Mouse (Mus musculus): ENCODE measurements at regions not wholly inside any gene's neighbourhood (a gene's known extent, or its start where the extent isn't known, plus 50 kb on each side); places are given as distances from the start of the nearest gene placed in this dataset.

DNA sequence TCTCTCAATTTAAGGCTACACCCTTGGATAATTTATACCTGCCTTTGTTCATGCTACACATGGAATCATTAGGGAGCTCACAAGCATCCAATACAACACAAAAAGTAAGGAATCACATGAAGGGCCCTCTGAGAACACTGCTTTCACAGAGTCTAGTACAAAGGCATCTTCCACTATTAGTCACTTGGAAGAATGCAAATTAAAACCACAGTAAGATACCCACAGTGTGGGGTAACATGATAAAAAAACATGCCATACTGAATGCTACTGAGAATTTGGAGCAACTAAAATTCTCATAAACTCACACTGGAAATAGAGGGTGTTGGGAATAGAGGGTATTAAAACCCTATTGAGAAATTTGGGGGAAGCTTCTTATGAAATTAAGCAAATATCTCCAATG is 197.6 kb upstream of the Tent5a start:
- DNase-seq (ENCODE audit: low spot score in 2 of 2): no peak

DNA sequence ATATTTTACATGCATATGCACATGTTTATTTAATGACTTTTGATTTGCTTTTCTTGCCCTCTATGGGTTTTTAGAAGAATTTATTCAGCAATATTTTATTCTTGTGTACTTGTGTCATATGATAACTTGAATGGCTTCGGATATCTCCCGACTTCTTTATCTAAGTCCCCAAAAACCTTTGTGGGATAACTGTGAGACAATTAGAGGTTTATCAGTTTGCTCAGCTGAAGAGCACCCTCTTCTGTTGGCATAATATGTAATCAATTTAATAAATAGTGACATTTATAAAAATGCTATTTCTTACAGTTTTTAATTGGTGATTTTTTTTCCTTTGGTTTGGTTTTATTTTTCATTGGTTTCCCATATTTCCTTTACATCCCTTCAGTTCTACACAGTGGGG is 194.2 kb upstream of the Tent5a start:
- DNase-seq (ENCODE audit: low spot score in 2 of 2): no peak

DNA sequence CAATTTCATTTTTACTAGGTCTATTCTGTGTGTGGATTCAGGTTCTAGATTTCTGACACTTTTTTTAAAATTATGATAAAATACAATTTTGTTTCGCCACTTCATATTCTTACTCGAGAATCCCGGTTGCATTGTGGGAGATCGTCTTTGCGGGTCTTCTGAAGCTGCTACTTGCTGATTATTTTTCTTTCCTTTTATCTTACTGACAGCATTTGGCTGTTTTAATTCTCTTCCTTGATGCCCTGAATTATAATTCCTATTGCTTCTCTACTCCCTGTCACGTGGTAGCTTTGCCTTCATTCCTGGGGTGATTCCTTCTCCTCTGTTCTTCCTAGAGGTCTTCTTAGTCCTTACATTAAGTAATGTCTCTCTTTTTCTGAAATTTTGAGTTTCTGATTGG is 193.8 kb upstream of the Tent5a start:
- no peak for DNase-seq (ENCODE audit: low spot score in 2 of 2)

DNA sequence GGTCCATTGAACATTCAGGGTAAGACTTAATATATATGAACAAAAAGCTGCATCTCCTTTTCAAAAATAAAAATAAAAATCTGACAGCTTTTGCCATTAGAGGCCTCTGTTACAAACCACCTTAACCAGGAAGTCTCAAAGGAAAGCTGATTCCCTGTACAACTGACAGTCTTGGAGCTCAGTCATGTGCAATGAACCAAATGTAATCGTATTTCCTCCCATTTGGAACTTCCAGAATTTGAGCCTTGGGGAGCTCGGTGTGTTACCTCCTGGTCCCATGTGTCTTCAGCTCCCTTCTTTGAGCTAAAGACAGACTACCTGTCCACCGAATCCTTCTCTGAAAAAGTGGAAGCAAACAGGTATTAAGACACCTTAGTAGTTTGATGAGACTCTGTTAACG is 171.9 kb upstream of the Tent5a start:
- DNase-seq (ENCODE audit: low spot score in 2 of 2): no peak

DNA sequence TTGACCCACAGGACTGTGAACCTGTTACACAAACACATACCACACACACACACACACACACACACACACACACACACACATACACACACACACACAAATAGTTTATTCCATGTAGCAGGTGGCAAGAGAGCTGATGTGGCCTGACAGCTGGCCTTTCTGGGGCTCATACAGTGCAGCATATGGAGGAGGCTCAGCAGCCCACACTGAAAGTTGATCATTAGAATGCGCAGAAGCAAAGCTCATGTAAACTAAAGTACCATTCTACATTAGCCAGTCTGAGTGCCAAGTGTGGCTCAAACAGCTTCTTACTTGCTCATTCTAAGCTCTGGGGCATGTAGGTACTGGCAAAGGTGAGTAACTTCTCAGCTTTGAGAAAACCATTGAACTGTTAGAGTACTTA is 170.2 kb upstream of the Tent5a start:
- no peak for DNase-seq (ENCODE audit: low spot score in 2 of 2)

DNA sequence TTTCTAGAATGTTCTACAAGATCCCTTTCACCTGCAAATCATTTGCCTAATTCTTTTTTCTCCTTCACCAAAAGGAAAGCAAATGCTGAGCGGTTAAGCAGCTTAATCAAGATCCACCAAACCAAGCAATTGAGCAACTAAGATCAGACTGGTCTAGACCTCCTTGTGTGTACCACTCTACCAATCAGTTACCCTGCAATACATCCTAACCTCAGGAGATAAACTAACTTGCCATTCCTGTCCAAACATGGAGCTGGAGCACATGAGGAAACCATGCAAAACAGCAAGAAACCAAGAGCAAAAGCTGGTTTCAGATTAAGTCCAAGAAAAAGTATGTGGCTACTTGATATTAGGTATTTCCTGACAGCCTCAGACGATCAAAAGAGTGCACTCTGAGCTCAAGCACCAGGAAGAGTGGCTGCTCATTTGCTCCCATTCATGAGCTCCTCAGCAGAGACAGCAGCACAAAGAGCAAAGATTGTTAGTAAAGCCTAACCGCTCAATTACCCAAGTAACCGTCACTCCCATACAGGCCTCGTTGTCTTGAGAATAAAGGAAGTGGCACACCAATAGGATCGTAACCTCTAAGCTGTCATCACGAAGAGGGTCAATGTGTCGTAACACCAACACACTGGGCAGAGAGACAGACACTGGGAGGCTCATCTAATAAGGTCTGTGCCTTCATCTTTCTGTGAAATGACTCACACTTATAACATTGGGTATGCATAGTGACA is 169.5 kb upstream of the Tent5a start:
- no peak for DNase-seq (ENCODE audit: low spot score in 2 of 2)

DNA sequence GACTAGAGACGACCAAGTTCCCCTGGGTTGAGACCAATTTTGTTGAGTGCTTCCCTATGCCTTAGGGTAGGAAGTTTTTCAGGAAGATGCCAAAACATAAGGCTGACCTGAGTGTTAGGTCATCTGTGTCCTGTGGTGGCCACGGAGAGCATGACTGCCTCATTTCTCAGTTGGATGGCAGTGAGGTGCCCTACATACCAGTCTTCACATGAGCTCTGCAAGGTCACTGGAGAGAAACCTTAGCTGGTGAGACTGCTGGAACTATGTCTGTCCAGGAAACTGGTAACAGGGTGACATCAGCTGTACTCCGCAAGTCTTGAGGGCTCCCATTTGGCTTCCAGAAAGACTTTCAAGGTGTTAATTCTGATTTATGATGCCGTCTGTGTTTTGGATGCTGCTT is 167.9 kb upstream of the Tent5a start:
- DNase-seq (ENCODE audit: low spot score in 2 of 2): no peak

DNA sequence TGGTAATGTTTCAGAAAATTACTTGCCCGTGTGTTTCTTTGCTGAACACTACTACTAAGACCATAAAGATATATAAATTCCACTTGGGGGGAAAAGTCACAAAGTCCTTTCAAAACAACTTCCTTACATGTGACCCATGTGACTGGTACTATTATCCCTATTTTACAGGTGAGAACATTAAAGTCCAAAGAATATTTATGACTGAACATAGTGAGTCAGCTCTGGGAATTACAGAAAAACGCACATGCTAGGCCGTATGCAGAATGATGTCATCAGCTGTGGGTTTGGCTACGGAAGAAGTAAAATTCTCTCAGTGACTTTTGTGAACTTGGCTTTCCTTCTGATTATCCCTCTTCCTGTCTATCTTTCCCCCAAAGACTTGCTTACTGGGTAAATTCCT is 166.6 kb upstream of the Tent5a start:
- no peak for DNase-seq (ENCODE audit: low spot score in 2 of 2)

DNA sequence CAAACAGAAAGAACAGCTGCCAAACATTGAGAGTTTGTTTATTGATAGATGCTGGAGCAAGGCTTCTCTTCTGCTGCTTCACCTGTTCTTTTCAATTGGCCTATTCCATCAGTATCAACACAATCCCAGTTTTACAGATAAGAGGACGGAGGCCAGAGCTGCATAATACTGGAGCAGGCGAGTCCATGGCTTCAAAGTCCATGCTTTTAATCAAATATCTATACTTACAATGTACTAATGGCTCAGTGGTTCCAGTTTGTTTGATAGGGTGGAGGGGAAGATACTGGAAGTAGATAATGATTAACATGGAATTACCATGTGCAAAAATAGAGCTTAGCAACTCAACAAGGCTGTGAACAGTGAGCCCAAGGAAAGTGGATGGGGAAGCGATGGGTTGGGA is 163.2 kb upstream of the Tent5a start:
- no peak for DNase-seq (ENCODE audit: low spot score in 2 of 2)

DNA sequence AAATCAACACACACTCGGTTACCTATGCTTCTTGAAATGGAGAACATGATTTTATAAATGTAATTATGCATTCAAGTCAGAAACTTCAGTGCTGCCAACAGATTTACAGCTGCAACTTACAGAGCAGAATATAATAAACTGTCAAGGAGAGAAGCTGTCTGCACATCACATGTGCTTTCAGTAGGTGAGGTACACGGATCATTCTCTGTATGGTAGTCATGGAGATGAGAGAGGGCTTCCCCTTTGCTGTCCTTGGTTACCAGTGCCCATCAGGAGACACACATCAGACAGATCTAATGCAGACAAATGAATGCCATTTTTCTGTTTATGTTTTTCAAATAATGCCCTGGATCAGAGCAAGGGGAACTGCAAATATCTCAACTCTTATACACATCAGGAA is 160.8 kb upstream of the Tent5a start:
- no peak for DNase-seq (ENCODE audit: low spot score in 2 of 2)

DNA sequence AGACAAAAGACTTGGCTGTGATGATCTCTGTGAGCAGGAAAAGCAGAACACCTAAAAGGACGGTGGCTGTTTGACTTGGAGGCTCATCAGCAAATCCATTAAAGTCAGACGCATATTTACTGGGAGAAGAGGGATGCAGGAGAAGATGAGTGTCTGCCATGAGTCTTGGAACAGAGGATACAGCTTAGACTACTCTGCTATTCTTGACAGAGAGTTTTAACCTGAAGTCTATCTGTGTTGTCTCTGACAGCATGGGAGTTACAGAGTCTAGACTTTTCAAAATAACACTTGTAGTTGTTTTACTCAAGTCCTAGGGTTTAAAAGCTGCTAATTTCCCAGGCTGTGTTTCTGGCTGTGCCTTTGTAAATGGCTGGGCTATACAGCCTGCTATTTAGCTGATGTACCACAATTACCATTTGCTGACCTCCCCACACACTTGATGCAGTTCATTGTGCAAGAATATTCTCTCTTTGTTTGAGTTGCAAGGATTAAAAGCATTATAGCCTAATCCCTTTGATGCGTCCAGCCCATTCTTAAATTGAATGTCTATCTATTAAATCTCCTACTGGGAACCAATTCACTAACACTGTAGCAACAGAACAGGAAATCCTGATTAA is 160.0 kb upstream of the Tent5a start:
- DNase-seq (ENCODE audit: low spot score in 2 of 2): no peak

DNA sequence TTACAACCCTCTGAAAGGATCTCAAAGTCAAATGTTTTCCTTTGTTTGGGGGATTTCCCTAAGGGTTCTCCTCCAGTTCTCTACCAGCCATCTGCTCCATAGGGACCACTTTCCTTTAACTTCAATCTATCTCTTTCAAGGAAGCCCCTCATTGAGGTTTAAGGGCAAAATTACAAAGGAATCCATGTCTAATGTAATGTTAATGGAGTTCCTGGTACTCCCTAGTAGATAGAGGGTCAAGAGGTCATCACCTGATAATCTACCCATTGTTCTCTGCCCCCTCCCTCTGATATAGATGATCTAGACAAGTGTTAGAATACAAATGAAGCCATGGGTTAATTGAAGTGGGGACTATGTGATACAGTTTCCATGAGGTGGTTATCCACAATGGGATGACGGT is 158.6 kb upstream of the Tent5a start:
- DNase-seq (ENCODE audit: low spot score in 2 of 2): no peak

DNA sequence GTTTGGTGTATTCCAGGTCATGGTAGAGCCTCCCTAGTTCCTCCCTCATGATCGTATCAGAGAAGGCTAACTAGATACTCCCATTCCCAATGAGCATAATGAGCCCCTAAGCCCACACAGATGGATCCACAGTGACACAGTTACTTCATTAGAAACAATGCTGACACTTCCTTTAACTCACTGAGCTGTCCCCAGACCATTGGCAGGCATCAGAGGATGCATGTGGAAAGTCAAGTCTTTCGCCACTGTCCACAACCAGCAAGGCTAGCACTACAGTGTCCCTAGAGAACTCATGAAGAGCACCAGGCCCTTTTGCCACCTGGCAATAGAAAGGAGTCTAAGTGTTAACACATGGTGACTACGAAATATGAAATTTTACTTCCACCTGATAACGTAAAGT is 156.1 kb upstream of the Tent5a start:
- no peak for DNase-seq (ENCODE audit: low spot score in 2 of 2)

- no peak for DNase-seq (ENCODE audit: low spot score in 2 of 2)
These were observed 153.4 kb upstream of the Tent5a start for GRCm38 (mm10) chr9:85480566-85480965.

- DNase-seq (ENCODE audit: low spot score in 2 of 2): no peak
These were observed 148.1 kb upstream of the Tent5a start for GRCm38 (mm10) chr9:85475214-85475613.

GRCm38 (mm10) chr9:85470264-85470821 is 143.2 kb upstream of the Tent5a start:
- DNase-seq (ENCODE audit: low spot score in 2 of 2): no peak

GRCm38 (mm10) chr9:85469288-85469687 is 142.1 kb upstream of the Tent5a start:
- DNase-seq (ENCODE audit: low spot score in 2 of 2): no peak

GRCm38 (mm10) chr9:85466671-85467070 is 139.5 kb upstream of the Tent5a start:
- no peak for DNase-seq (ENCODE audit: low spot score in 2 of 2)

GRCm38 (mm10) chr9:85459062-85459805 is 132.1 kb upstream of the Tent5a start:
- no peak for DNase-seq (ENCODE audit: low spot score in 2 of 2)

- DNase-seq (ENCODE audit: low spot score in 2 of 2): no peak
These were observed 131.2 kb upstream of the Tent5a start for GRCm38 (mm10) chr9:85458356-85458755.

- no peak for DNase-seq (ENCODE audit: low spot score in 2 of 2)
These were observed 130.3 kb upstream of the Tent5a start for GRCm38 (mm10) chr9:85457400-85457799.

DNA sequence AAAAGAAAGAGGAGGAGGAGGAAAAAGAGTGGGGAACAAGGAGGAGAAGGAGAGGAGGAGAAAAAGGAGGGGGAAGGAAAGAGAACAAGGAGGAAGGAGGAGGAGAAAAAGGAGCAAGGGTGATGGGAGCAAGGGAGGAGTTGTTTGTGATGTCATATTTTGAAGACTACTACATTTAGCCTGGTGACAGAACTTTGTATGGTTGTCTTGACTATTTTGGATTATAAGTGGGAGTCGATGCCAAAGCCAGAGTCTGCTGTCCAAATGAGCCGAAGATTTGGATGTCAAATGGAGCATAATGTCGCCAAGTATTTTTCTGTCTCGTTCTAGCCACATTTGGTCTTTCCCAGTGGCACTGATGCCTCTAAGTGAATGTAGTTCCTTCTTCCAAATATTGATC is 128.2 kb upstream of the Tent5a start:
- no peak for DNase-seq (ENCODE audit: low spot score in 2 of 2)

Data from urinary bladder, postnatal 36 days (tissue).